ENCODE assay signal across 11 mouse cellular contexts in genomic region chr10:42578698-42579474, GRCm38 (mm10). TPM values are rescaled to one million over a fixed set of nuclear protein-coding genes. Genes with fewer than 3 reads are reported as not detected.
DNase-seq lines count a peak whose midpoint lies in the region; ATAC-seq and TF ChIP-seq lines count a peak whose summit lies in the region.
"Had no signal": no experiment of that assay in that cellular context is flagged by ENCODE, and none has a peak within 500 bp of the region (broad histone marks: within the 10 kb centered on the region; RNA-seq: fewer than 3 reads in every experiment).

No protein-coding gene starts in this region.

- 2% methylated on average over 22 of the region's 22 CpGs for WGBS in hindbrain, embryonic 11.5 days
- 2% methylated on average over 22 of the region's 22 CpGs for WGBS in hindbrain, postnatal 0 days
- 1% methylated on average over 22 of the region's 22 CpGs for WGBS in embryonic facial prominence, embryonic 10.5 days
- under 1% methylated on average over 22 of the region's 22 CpGs for WGBS in hindbrain, embryonic 15.5 days

- ATAC-seq in hindbrain, embryonic 11.5 days (ENCODE audit: low FRiP score) = no peak
- no peak for ATAC-seq in hindbrain, postnatal 0 days
- ATAC-seq in hindbrain, embryonic 15.5 days (ENCODE audit: low FRiP score, low read depth) = no peak

- peaks cover 17% of the 10 kb centered on the region for H3K4me1 ChIP-seq in hindbrain, embryonic 11.5 days (replicated peaks; ENCODE audit: control insufficient read depth, insufficient read depth, low read length)
- no peaks in the 10 kb centered on the region for H3K4me1 ChIP-seq in hindbrain, postnatal 0 days (ENCODE audit: insufficient read depth, low read length)
- peaks cover 45% of the 10 kb centered on the region for H3K4me1 ChIP-seq in embryonic facial prominence, embryonic 10.5 days
- H3K4me1 ChIP-seq in hindbrain, embryonic 15.5 days (replicated peaks) = peaks cover 20% of the 10 kb centered on the region

- no peak for TF ChIP-seq CTCF in hindbrain, postnatal 0 days (IDR thresholded peaks at IDR 0.05; ENCODE audit: low read depth)

- no peaks in the 10 kb centered on the region for H3K36me3 ChIP-seq in hindbrain, embryonic 11.5 days (ENCODE audit: control insufficient read depth, insufficient read depth, low read length)
- no peaks in the 10 kb centered on the region for H3K36me3 ChIP-seq in hindbrain, postnatal 0 days (ENCODE audit: insufficient read depth, low read length)
- no peaks in the 10 kb centered on the region for H3K36me3 ChIP-seq in embryonic facial prominence, embryonic 10.5 days (replicated peaks)
- no peaks in the 10 kb centered on the region for H3K36me3 ChIP-seq in hindbrain, embryonic 15.5 days
- H3K36me3 ChIP-seq: liver, embryonic 13.5 days had no signal

- H3K27ac ChIP-seq in hindbrain, embryonic 11.5 days (ENCODE audit: low read depth, low read length) = no peak overlapping the region
- no peak overlapping the region for H3K27ac ChIP-seq in hindbrain, postnatal 0 days
- H3K27ac ChIP-seq in embryonic facial prominence, embryonic 10.5 days (replicated peaks) = peak overlapping the region; percentile 72
- H3K27ac ChIP-seq in hindbrain, embryonic 15.5 days (replicated peaks) = no peak overlapping the region
- H3K27ac ChIP-seq: liver, embryonic 13.5 days had no signal

- H3K4me3 ChIP-seq in hindbrain, embryonic 11.5 days (ENCODE audit: low read depth, low read length) = no peak overlapping the region
- no peak overlapping the region for H3K4me3 ChIP-seq in hindbrain, postnatal 0 days (ENCODE audit: low read length)
- H3K4me3 ChIP-seq in embryonic facial prominence, embryonic 10.5 days = peak overlapping the region; percentile 52
- H3K4me3 ChIP-seq in hindbrain, embryonic 15.5 days = peak overlapping the region; percentile 7; the same call in 1 of the 2 replicates
- H3K4me3 ChIP-seq: erythroblast, embryonic 14.5 days had no signal

- no peaks in the 10 kb centered on the region for H3K9me3 ChIP-seq in hindbrain, embryonic 11.5 days (ENCODE audit: control insufficient read depth, low read length)
- no peaks in the 10 kb centered on the region for H3K9me3 ChIP-seq in hindbrain, postnatal 0 days (ENCODE audit: low read length)
- no peaks in the 10 kb centered on the region for H3K9me3 ChIP-seq in embryonic facial prominence, embryonic 10.5 days
- H3K9me3 ChIP-seq in hindbrain, embryonic 15.5 days = no peaks in the 10 kb centered on the region
- H3K9me3 ChIP-seq: liver, embryonic 13.5 days had no signal

- no peak overlapping the region for H3K9ac ChIP-seq in hindbrain, embryonic 11.5 days (ENCODE audit: low read depth, low read length)
- H3K9ac ChIP-seq in hindbrain, postnatal 0 days (replicated peaks; ENCODE audit: low read length) = no peak overlapping the region
- no peak overlapping the region for H3K9ac ChIP-seq in hindbrain, embryonic 15.5 days
- H3K9ac ChIP-seq: liver, embryonic 13.5 days had no signal

- no peak overlapping the region; the same call in 1 of the 2 replicates for H3K4me2 ChIP-seq in hindbrain, embryonic 11.5 days (replicated peaks; ENCODE audit: low read depth, low read length)
- H3K4me2 ChIP-seq in hindbrain, postnatal 0 days (ENCODE audit: low read depth, low read length) = no peak overlapping the region
- H3K4me2 ChIP-seq in hindbrain, embryonic 15.5 days = 0 out of 2 replicates have a peak overlapping the region, but pooled peaks have one; percentile 11

- peak; percentile 50 for DNase-seq in hindbrain, embryonic 11.5 days (ENCODE audit: low spot score)
- no peak for DNase-seq in hindbrain, postnatal 0 days (ENCODE audit: low spot score)
- DNase-seq in R1 (ENCODE audit: low read depth, low spot score) = peak; percentile 9
- DNase-seq in embryonic facial prominence, embryonic 10.5 days (ENCODE audit: low spot score) = no peak
- DNase-seq in frontal cortex, postnatal 25 days (ENCODE audit: low spot score in 2 of 2) = no peak
- no peak for DNase-seq in frontal cortex, postnatal 36 days (ENCODE audit: low spot score in 2 of 2)
- DNase-seq: layer of hippocampus, adult 9-11 months; liver, embryonic 13.5 days had no signal

- H3K27me3 ChIP-seq in hindbrain, embryonic 11.5 days (ENCODE audit: control insufficient read depth, insufficient read depth, low read length) = peaks cover 94% of the 10 kb centered on the region
- peaks cover 89% of the 10 kb centered on the region for H3K27me3 ChIP-seq in hindbrain, postnatal 0 days (ENCODE audit: insufficient read depth, low read length)
- H3K27me3 ChIP-seq in embryonic facial prominence, embryonic 10.5 days (replicated peaks; ENCODE audit: low read depth, poor library complexity, severe bottlenecking) = peaks cover 100% of the 10 kb centered on the region
- peaks cover 86% of the 10 kb centered on the region for H3K27me3 ChIP-seq in hindbrain, embryonic 15.5 days

RNA-seq across cellular contexts. Expression of gene Nr2e1, which starts 4.5 kb away (rescaled TPM):
- 0.11 and 0.71 TPM in 2 replicates for polyA plus RNA-seq in hindbrain, embryonic 11.5 days (2014; fragmentation: Nextera tagmentation; extraction: Ambion mirVana)
- total RNA-seq in hindbrain, postnatal 0 days (2014; rRNA removed) = 0.10 TPM in 1 of 2 replicates, not detected in the other
- polyA plus RNA-seq in hindbrain, postnatal 0 days (2015; fragmentation: Nextera tagmentation; extraction: Ambion mirVana) = not detected in 2 replicates
- polyA plus RNA-seq in embryonic facial prominence, embryonic 10.5 days (2016; fragmentation: Nextera tagmentation; extraction: Ambion mirVana) = 10.4 and 11.5 TPM in 2 replicates
- polyA plus RNA-seq in hindbrain, embryonic 15.5 days (2015; fragmentation: Nextera tagmentation; extraction: Ambion mirVana) = 0.39 and 0.87 TPM in 2 replicates
- polyA plus RNA-seq: erythroblast, embryonic 14.5 days; liver, embryonic 13.5 days; spleen, adult 2 months had no signal

RNA-seq across cellular contexts. Expression of gene Ostm1, which starts 4.7 kb away (rescaled TPM):
- polyA plus RNA-seq in hindbrain, embryonic 11.5 days (2014; fragmentation: Nextera tagmentation; extraction: Ambion mirVana) = 20.2 and 23.1 TPM in 2 replicates
- 37.0 and 43.1 TPM in 2 replicates for total RNA-seq in hindbrain, postnatal 0 days (2014; rRNA removed)
- polyA plus RNA-seq in hindbrain, postnatal 0 days (2015; fragmentation: Nextera tagmentation; extraction: Ambion mirVana) = 36.8 and 39.2 TPM in 2 replicates
- 15.4 and 15.7 TPM in 2 replicates for polyA plus RNA-seq in embryonic facial prominence, embryonic 10.5 days (2016; fragmentation: Nextera tagmentation; extraction: Ambion mirVana)
- 35.0 and 35.4 TPM in 2 replicates for polyA plus RNA-seq in hindbrain, embryonic 15.5 days (2015; fragmentation: Nextera tagmentation; extraction: Ambion mirVana)

Comparison
In these comparisons a context has a peak if more than half of its experiments do, and no peak if none do; other contexts are left out.
1. DNase-seq: peak in hindbrain, embryonic 11.5 days (single experiment) and R1 (single experiment); none in hindbrain, postnatal 0 days (single experiment), embryonic facial prominence, embryonic 10.5 days (single experiment), frontal cortex, postnatal 25 days (0 of 2) and frontal cortex, postnatal 36 days (0 of 2).
2. H3K4me3 ChIP-seq: peak in embryonic facial prominence, embryonic 10.5 days (single experiment) and hindbrain, embryonic 15.5 days (single experiment); none in hindbrain, embryonic 11.5 days (single experiment) and hindbrain, postnatal 0 days (single experiment).